Mouse (Mus musculus) megakaryocyte, embryonic 14.5 days (primary cell): ENCODE data around the gene Gm28374.

Experiments used
- FLI1 ChIP-seq: IDR thresholded peaks from 2 replicates; pipeline ENCODE4 v1.6.1; 2012; ENCODE audit warnings: low read length, inconsistent platforms, mixed read lengths
- GATA1 ChIP-seq: IDR thresholded peaks from 3 replicates; pipeline ENCODE4 v1.6.1; 2012; ENCODE audit warnings: mixed read lengths, low read length, inconsistent platforms, borderline replicate concordance

DNA sequence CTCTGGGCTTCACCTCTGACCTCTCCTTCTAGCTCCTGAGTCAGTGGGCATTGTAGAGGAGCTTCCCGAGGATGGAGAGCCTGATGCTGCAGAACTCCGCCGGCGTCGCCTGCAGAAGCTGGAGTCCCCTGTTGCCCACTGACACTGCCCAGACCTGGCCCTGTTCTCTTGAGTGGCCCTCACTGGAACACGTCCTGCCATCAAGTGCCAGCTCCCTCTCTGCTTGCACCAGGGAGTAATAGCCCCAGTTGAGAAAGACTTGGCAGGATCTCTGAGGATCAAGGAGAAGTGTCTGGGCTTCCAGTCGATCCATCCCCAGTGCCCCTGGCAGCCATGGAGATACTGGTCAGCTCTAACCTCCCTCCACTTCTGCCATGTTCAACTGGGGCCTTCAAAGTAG, 29.5 kb downstream of the Gm28374 start:
- TF ChIP-seq GATA1 (no peak), FLI1 (no peak)
